Mouse (Mus musculus) CH12.LX (cell line): ENCODE data around the gene Filip1l. TPM values are rescaled to one million over a fixed set of nuclear protein-coding genes. Genes with fewer than 3 reads are reported as not detected.

Experiments
- DNase-seq: peaks from one replicate; pipeline ENCODE4 v3.0.0-alpha.2; 2013; ENCODE audit errors: extremely low read depth
- H3K27ac ChIP-seq: 2 replicates; pipeline ENCODE4 v1.5.1; 2012; ENCODE audit warnings: low read depth, mild to moderate bottlenecking, control low read depth, moderate library complexity; ENCODE audit not compliant: insufficient read depth
- H3K27me3 ChIP-seq: replicated peaks from 2 replicates; pipeline ENCODE3; 2012; ENCODE audit warnings: inconsistent platforms
- H3K36me3 ChIP-seq, 2 experiments: replicated peaks in 1 of 2; 2 replicates each; pipeline versions ENCODE3 to v1.6.1; 2012; ENCODE audit warnings: inconsistent platforms in 1 of 2, low read length in 1 of 2, mild to moderate bottlenecking in 1 of 2, mixed read lengths in 1 of 2, moderate library complexity in 1 of 2; ENCODE audit not compliant: control insufficient read depth in 1 of 2, insufficient read depth in 1 of 2
- H3K4me1 ChIP-seq, 2 experiments: 2 replicates each; pipeline ENCODE4 v1.6.1; 2012; ENCODE audit warnings: inconsistent platforms in 1 of 2, moderate library complexity in 1 of 2; ENCODE audit not compliant: insufficient read depth in 2 of 2, control insufficient read depth in 1 of 2
- H3K4me2 ChIP-seq: 2 replicates; pipeline ENCODE4 v1.6.1; 2012; ENCODE audit warnings: low read depth, mild to moderate bottlenecking, control low read depth; ENCODE audit not compliant: poor library complexity, insufficient read depth, severe bottlenecking
- H3K4me3 ChIP-seq, 3 experiments: fragments of 150-350 bp in 1 of 3; sonication (generic) in 1 of 3; replicated peaks in 1 of 3; 2 replicates each; pipeline versions ENCODE3 to v1.5.1; 2011 to 2012; ENCODE audit warnings: low read depth in 2 of 3, low read length in 2 of 3, mild to moderate bottlenecking in 2 of 3, moderate library complexity in 2 of 3, control low read depth in 1 of 3, improper control_type of control experiment in 1 of 3, inconsistent platforms in 1 of 3, mixed read lengths in 1 of 3; ENCODE audit not compliant: poor library complexity in 1 of 3
- H3K79me2 ChIP-seq: replicated peaks from 2 replicates; pipeline ENCODE4 v1.6.1; 2012; ENCODE audit warnings: mild to moderate bottlenecking, moderate library complexity; ENCODE audit not compliant: control insufficient read depth, poor library complexity, insufficient read depth, severe bottlenecking; ENCODE audit errors: extremely low read depth
- H3K9ac ChIP-seq: 2 replicates; pipeline ENCODE4 v1.6.1; 2012; ENCODE audit warnings: low read depth, mild to moderate bottlenecking, control low read depth, moderate library complexity; ENCODE audit not compliant: insufficient read depth
- H3K9me3 ChIP-seq: replicated peaks from 2 replicates; pipeline ENCODE3; 2012; ENCODE audit warnings: low read length, inconsistent platforms, mixed read lengths
- BHLHE40 ChIP-seq: IDR thresholded peaks from 2 replicates; pipeline ENCODE4 v1.6.1; 2011; ENCODE audit warnings: mild to moderate bottlenecking, low read depth, low read length, improper control_type of control experiment
- CHD1 ChIP-seq: IDR thresholded peaks from 2 replicates; pipeline ENCODE4 v1.6.1; 2012; ENCODE audit warnings: low read depth, low read length, improper control_type of control experiment, inconsistent platforms
- CHD2 ChIP-seq: IDR thresholded peaks from 2 replicates; pipeline ENCODE4 v1.6.1; 2011; ENCODE audit warnings: low read length, improper control_type of control experiment
- CTCF ChIP-seq, 2 experiments: IDR thresholded peaks in 1 of 2; conservative IDR thresholded peaks in 1 of 2; 2 replicates each; pipeline ENCODE4 v1.5.1; 2011 to 2012; ENCODE audit warnings: low read depth in 2 of 2, low read length in 2 of 2, improper control_type of control experiment in 1 of 2, inconsistent platforms in 1 of 2, mild to moderate bottlenecking in 1 of 2, moderate library complexity in 1 of 2
- E2F4 ChIP-seq: IDR thresholded peaks from 2 replicates; pipeline ENCODE4 v1.6.1; 2011; ENCODE audit warnings: low read depth, low read length, improper control_type of control experiment; ENCODE audit not compliant: insufficient replicate concordance
- ELF1 ChIP-seq: IDR thresholded peaks from 2 replicates; pipeline ENCODE4 v1.6.1; 2014; ENCODE audit warnings: low read depth, mild to moderate bottlenecking, inconsistent platforms, low read length, improper control_type of control experiment
- EP300 ChIP-seq: IDR thresholded peaks from 2 replicates; pipeline ENCODE4 v1.6.1; 2011; ENCODE audit warnings: low read length, improper control_type of control experiment
- ETS1 ChIP-seq: conservative IDR thresholded peaks from 2 replicates; pipeline ENCODE4 v1.6.1; 2012; ENCODE audit warnings: low read depth, mild to moderate bottlenecking, inconsistent platforms, low read length, improper control_type of control experiment, moderate library complexity
- GABPA ChIP-seq: IDR thresholded peaks from 2 replicates; pipeline ENCODE4 v1.6.1; 2012; ENCODE audit warnings: low read depth, low read length, improper control_type of control experiment, inconsistent platforms; ENCODE audit not compliant: insufficient replicate concordance
- HCFC1 ChIP-seq: IDR thresholded peaks from 2 replicates; pipeline ENCODE4 v1.6.1; 2012; ENCODE audit warnings: low read depth, mild to moderate bottlenecking, inconsistent platforms, low read length, improper control_type of control experiment
- IRF4 ChIP-seq: IDR thresholded peaks from 2 replicates; pipeline ENCODE4 v1.6.1; 2014; ENCODE audit warnings: low read depth, mild to moderate bottlenecking, inconsistent platforms, low read length, improper control_type of control experiment
- JUN ChIP-seq: IDR thresholded peaks from 2 replicates; pipeline ENCODE4 v1.6.1; 2011; ENCODE audit warnings: low read depth, mild to moderate bottlenecking, low read length, improper control_type of control experiment, moderate library complexity; ENCODE audit not compliant: insufficient read depth
- JUND ChIP-seq: conservative IDR thresholded peaks from 2 replicates; pipeline ENCODE4 v1.6.1; 2011; ENCODE audit warnings: low read depth, low read length, improper control_type of control experiment
- KAT2A ChIP-seq: IDR thresholded peaks from 2 replicates; pipeline ENCODE4 v1.6.1; 2012; ENCODE audit warnings: low read length, improper control_type of control experiment, inconsistent platforms; ENCODE audit not compliant: insufficient replicate concordance
- MAFK ChIP-seq: IDR thresholded peaks from 2 replicates; pipeline ENCODE4 v1.6.1; 2011; ENCODE audit warnings: low read length, improper control_type of control experiment; ENCODE audit not compliant: insufficient replicate concordance
- MAX ChIP-seq: IDR thresholded peaks from 2 replicates; pipeline ENCODE4 v1.6.1; 2011; ENCODE audit warnings: low read length, improper control_type of control experiment
- MAZ ChIP-seq: IDR thresholded peaks from 2 replicates; pipeline ENCODE4 v1.6.1; 2012; ENCODE audit warnings: low read depth, mild to moderate bottlenecking, inconsistent platforms, low read length, improper control_type of control experiment, moderate library complexity
- MEF2A ChIP-seq: IDR thresholded peaks from 2 replicates; pipeline ENCODE4 v1.6.1; 2014; ENCODE audit warnings: low read depth, mild to moderate bottlenecking, inconsistent platforms, low read length, improper control_type of control experiment, borderline replicate concordance
- MXI1 ChIP-seq: IDR thresholded peaks from 2 replicates; pipeline ENCODE4 v1.6.1; 2011; ENCODE audit warnings: mild to moderate bottlenecking, low read depth, low read length, improper control_type of control experiment
- MYC ChIP-seq: IDR thresholded peaks from 2 replicates; pipeline ENCODE4 v1.6.1; 2011; ENCODE audit warnings: low read depth, mild to moderate bottlenecking, improper control_type of control experiment, low read length
- NELFE ChIP-seq: IDR thresholded peaks from 2 replicates; pipeline ENCODE4 v1.6.1; 2011; ENCODE audit warnings: low read depth, low read length, improper control_type of control experiment
- NRF1 ChIP-seq: IDR thresholded peaks from 2 replicates; pipeline ENCODE4 v1.6.1; 2014; ENCODE audit warnings: low read depth, mild to moderate bottlenecking, inconsistent platforms, low read length, improper control_type of control experiment, moderate library complexity
- PAX5 ChIP-seq: IDR thresholded peaks from 2 replicates; pipeline ENCODE4 v1.6.1; 2012; ENCODE audit warnings: low read length, inconsistent platforms, mixed read lengths
- POLR2A ChIP-seq: IDR thresholded peaks from 2 replicates; pipeline ENCODE4 v1.6.1; 2011; ENCODE audit warnings: low read depth, mild to moderate bottlenecking, improper control_type of control experiment, low read length
- POLR2AphosphoS2 ChIP-seq: IDR thresholded peaks from 2 replicates; pipeline ENCODE4 v1.6.1; 2011; ENCODE audit warnings: low read depth, low read length, improper control_type of control experiment
- RAD21 ChIP-seq: IDR thresholded peaks from 2 replicates; pipeline ENCODE4 v1.6.1; 2011; ENCODE audit warnings: low read depth, mild to moderate bottlenecking, low read length, improper control_type of control experiment, moderate library complexity
- RCOR1 ChIP-seq: conservative IDR thresholded peaks from 2 replicates; pipeline ENCODE4 v1.6.1; 2012; ENCODE audit warnings: low read depth, mild to moderate bottlenecking, inconsistent platforms, low read length, improper control_type of control experiment
- SIN3A ChIP-seq: IDR thresholded peaks from 2 replicates; pipeline ENCODE4 v1.6.1; 2012; ENCODE audit warnings: low read length, improper control_type of control experiment, inconsistent platforms
- SMC3 ChIP-seq: IDR thresholded peaks from 2 replicates; pipeline ENCODE4 v1.6.1; 2011; ENCODE audit warnings: low read depth, low read length, improper control_type of control experiment
- TBP ChIP-seq: conservative IDR thresholded peaks from 2 replicates; pipeline ENCODE4 v1.6.1; 2011; ENCODE audit warnings: low read depth, low read length, improper control_type of control experiment
- TCF12 ChIP-seq: IDR thresholded peaks from 2 replicates; pipeline ENCODE4 v1.6.1; 2014; ENCODE audit warnings: low read depth, mild to moderate bottlenecking, inconsistent platforms, low read length, improper control_type of control experiment
- UBTF ChIP-seq: IDR thresholded peaks from 2 replicates; pipeline ENCODE4 v1.6.1; 2012; ENCODE audit warnings: low read depth, mild to moderate bottlenecking, inconsistent platforms, low read length, improper control_type of control experiment, moderate library complexity
- USF1 ChIP-seq: IDR thresholded peaks from 2 replicates; pipeline ENCODE4 v1.6.1; 2014; ENCODE audit warnings: low read depth, mild to moderate bottlenecking, inconsistent platforms, low read length, improper control_type of control experiment
- USF2 ChIP-seq: conservative IDR thresholded peaks from 2 replicates; pipeline ENCODE4 v1.6.1; 2011; ENCODE audit warnings: low read depth, low read length, improper control_type of control experiment
- ZC3H11A ChIP-seq: IDR thresholded peaks from 2 replicates; pipeline ENCODE4 v1.6.1; 2012; ENCODE audit warnings: low read depth, mild to moderate bottlenecking, inconsistent platforms, low read length, improper control_type of control experiment
- ZKSCAN1 ChIP-seq: IDR thresholded peaks from 2 replicates; pipeline ENCODE4 v1.6.1; 2012; ENCODE audit warnings: low read depth, inconsistent platforms, low read length, improper control_type of control experiment, borderline replicate concordance
- ZMIZ1 ChIP-seq: IDR thresholded peaks from 2 replicates; pipeline ENCODE4 v1.6.1; 2012; ENCODE audit warnings: low read depth, mild to moderate bottlenecking, inconsistent platforms, low read length, improper control_type of control experiment
- ZNF384 ChIP-seq: IDR thresholded peaks from 2 replicates; pipeline ENCODE4 v1.6.1; 2012; ENCODE audit warnings: low read depth, low read length, improper control_type of control experiment, inconsistent platforms
- dilution Hi-C: fragments of 300-500 bp; cut with MboI; formaldehyde crosslinking; loops from 2 replicates; pipeline ENCODE4 v1.14.3; 2020; ENCODE audit warnings: low sequenced_read_pairs; ENCODE audit not compliant: extremely low pct_unique_long_range_greater_than_20kb, extremely low pct_ligation_motif_present
- in situ Hi-C: fragments of 300-500 bp; cut with MboI; formaldehyde crosslinking; loops from 3 replicates; pipeline ENCODE4 v1.14.3; 2019; ENCODE audit warnings: low sequenced_read_pairs, low pct_ligation_motif_present, low pct_unique_long_range_greater_than_20kb, mixed read lengths
- polyA plus RNA-seq: library from polyadenylated mRNA; unstranded; fragments of >175 nt; gene quantifications from 2 replicates; pipeline ENCODE4 v1.2.1, GENCODE M21; 2012; ENCODE audit warnings: low read depth; ENCODE audit not compliant: insufficient read length
- total RNA-seq, 2 experiments: library from RNA; depleted of rRNA; stranded (reverse); fragments of 300-350 nt in 1 of 2; fragments of >200 nt in 1 of 2; gene quantifications; 2 replicates each; pipeline ENCODE4 v1.2.3; 2012 to 2014

Gene Filip1l
- total and polyA plus RNA-seq, 3 experiments = 2.1 to 17.6 (median 5.7) TPM

DNA sequence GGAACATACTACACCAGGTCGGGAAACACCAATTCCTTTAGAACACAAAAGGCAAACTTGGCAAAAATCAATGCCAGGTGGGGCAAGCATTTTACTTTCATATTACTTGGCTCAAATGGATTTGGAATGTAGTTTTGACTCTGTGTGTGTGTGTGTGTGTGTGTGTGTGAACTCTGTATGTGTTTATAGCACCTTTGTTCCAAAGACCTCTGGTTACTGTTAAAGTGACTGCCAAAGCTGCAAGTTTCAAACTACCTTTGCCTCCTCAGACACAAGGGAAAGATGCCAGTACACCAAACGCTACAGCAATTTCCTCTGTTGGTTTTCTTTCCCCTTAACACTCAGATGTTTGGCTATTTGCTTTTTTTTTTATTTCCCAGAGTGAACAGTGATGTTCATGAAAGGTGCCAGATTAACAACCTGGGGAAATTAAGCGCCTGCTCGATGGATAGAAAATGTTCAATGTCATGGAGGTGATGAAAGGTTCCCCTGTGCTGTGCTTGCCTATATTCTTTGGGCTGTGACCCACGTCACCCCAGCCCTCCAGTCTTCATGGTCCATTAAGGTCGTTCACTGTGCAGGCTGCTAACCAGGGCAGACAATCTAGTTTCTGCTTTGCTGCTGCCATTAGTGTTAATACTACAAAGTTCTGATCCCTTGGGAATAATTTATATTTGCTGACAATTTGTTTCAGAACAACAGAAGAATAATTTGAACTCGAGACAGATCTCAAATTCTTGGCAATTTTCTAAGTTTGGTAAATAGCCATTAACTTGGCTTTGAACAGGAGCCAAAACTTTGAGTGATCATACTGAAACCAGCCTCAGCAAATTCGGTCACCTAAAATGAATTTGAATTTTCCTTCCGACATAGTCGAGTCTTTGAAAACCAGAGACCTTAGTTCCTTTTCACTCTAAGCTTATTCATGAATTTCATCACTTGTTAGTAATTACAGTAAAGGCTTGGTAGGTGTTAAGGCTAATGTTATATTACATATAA, 92.5 kb downstream of the Filip1l start:
- dilution Hi-C loops (no loop called here), in situ Hi-C loops (no loop called here)
- Histone ChIP-seq H3K4me3 (peak overlapping the region in 1 of 3 experiments; percentile 4), H3K27me3 (no peaks in the 10 kb centered on the region), H3K4me2 (peak overlapping the region; percentile 86), H3K4me1 (peaks cover 15 to 47% of the 10 kb centered on the region in 2 experiments), H3K27ac (no peak overlapping the region), H3K9me3 (peaks cover 9% of the 10 kb centered on the region), H3K36me3 (peaks cover 0 to 4% of the 10 kb centered on the region in 2 experiments), H3K9ac (no peak overlapping the region; the same call in 1 of the 2 replicates), H3K79me2 (no peaks in the 10 kb centered on the region)
- TF ChIP-seq MAX (no peak), TCF12 (no peak), CHD1 (no peak; the same call in 1 of the 2 replicates), USF1 (no peak), ETS1 (no peak), KAT2A (no peak), UBTF (no peak), MEF2A (0 out of 2 replicates have a peak, but pooled peaks have one; percentile 23), SMC3 (no peak), MXI1 (no peak), MAFK (0 out of 2 replicates have a peak, but pooled peaks have one; percentile 50), SIN3A (no peak), MAZ (no peak), E2F4 (no peak), ZKSCAN1 (no peak), EP300 (peak; percentile 88), BHLHE40 (0 out of 2 replicates have a peak, but pooled peaks have one; percentile 1), ELF1 (no peak), MYC (no peak), POLR2A (no peak), ZMIZ1 (no peak), ZC3H11A (no peak), RAD21 (no peak), HCFC1 (no peak), IRF4 (peak; percentile 73), TBP (0 out of 2 replicates have a peak, but pooled peaks have one; percentile 24), POLR2AphosphoS2 (no peak), JUN (no peak), JUND (peak; percentile 49; the same call in 1 of the 2 replicates), CHD2 (no peak), NELFE (no peak), GABPA (no peak), NRF1 (no peak), ZNF384 (no peak), CTCF (conservative IDR thresholded peaks at IDR 0.05 in 1 of 2, IDR thresholded peaks at IDR 0.05 in 1 of 2; ENCODE audit: low read depth in 2 of 2, low read length in 2 of 2) (no peak), RCOR1 (no peak; the same call in 1 of the 2 replicates), PAX5 (no peak), USF2 (no peak)
- DNase-seq = peak; percentile 58
